15 mouse cellular contexts compared by ENCODE assay signal in the genomic region with DNA sequence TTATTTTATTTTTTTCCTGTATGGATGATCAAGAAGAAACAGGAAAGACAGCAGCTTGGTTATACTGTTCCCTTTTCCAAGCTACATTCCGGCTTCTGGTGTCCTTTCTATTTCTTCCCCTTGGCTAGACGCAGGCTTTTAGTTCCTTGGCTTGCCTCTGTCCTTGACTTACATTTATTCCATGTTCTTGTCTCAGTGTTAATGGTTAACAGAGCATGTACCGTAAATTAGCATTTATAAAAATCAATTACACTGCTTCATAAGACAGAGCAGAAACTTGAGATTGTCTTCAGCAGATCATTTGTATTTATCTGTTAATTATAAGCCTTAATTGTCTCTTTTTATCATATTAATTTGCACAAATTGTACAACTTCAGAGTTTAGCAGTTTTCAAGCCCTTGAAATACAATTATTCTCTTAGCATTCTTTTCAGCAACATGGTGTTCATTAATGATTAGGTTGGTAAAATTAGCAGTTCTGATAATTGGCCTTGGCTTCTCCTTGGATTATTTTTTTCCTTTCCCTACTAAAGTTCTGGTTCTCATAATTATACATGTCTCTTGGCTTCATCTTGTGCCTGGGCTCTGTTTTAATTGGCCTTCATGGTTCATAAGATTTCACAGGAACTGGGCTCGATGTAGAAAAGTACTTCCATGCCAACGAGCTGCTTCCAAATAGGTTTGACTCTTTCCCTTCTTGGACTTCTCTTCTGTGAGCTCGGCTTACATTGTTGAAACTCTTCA.
"Had no signal": no experiment of that assay in that cellular context is flagged by ENCODE, and none has a peak within 500 bp of the region (broad histone marks: within the 10 kb centered on the region; RNA-seq: fewer than 3 reads in every experiment).

No protein-coding gene starts in this region.

- H3K4me2 ChIP-seq: limb, embryonic 12.5 days; liver, embryonic 13.5 days; lung, embryonic 15.5 days; midbrain, embryonic 12.5 days; stomach, embryonic 15.5 days had no signal

- H3K36me3 ChIP-seq: limb, embryonic 12.5 days; liver, embryonic 13.5 days; lung, embryonic 15.5 days; midbrain, embryonic 12.5 days; stomach, embryonic 15.5 days had no signal

- H3K9me3 ChIP-seq: limb, embryonic 12.5 days; liver, embryonic 13.5 days; lung, embryonic 15.5 days; megakaryocyte, embryonic 14.5 days; midbrain, embryonic 12.5 days; stomach, embryonic 15.5 days had no signal

- H3K4me3 ChIP-seq: limb, embryonic 12.5 days; liver, embryonic 13.5 days; lung, embryonic 15.5 days; megakaryocyte, embryonic 14.5 days; midbrain, embryonic 12.5 days; stomach, embryonic 15.5 days had no signal

- ATAC-seq: liver, postnatal 0 days had no signal

- DNase-seq: kidney, postnatal 36 days; liver; liver, embryonic 13.5 days; liver, postnatal 0 days; lung, postnatal 14 days; right cerebral cortex, postnatal 14 days; thymus, adult 2 months; thymus, postnatal 25 days had no signal

- H3K27ac ChIP-seq: kidney, postnatal 0 days; limb, embryonic 12.5 days; liver, embryonic 13.5 days; lung, embryonic 15.5 days; macrophage; midbrain, embryonic 12.5 days; stomach, embryonic 15.5 days had no signal

- H3K9ac ChIP-seq: limb, embryonic 12.5 days; liver, embryonic 13.5 days; liver, postnatal 0 days; lung, embryonic 15.5 days; midbrain, embryonic 12.5 days; stomach, embryonic 15.5 days had no signal

- H3K27me3 ChIP-seq: limb, embryonic 12.5 days; liver, embryonic 13.5 days; stomach, embryonic 15.5 days had no signal

- H3K4me1 ChIP-seq: liver, embryonic 13.5 days; megakaryocyte, embryonic 14.5 days; midbrain, embryonic 12.5 days had no signal
